Mouse (Mus musculus): ENCODE measurements at regions not wholly inside any gene's neighbourhood (a gene's known extent, or its start where the extent isn't known, plus 50 kb on each side); places are given as distances from the start of the nearest gene placed in this dataset.

- no peak for DNase-seq (ENCODE audit: low spot score in 2 of 2)
Observed at GRCm38 (mm10) chr3:60698189-60698588, 225.6 kb downstream of the Mbnl1 start.

DNA sequence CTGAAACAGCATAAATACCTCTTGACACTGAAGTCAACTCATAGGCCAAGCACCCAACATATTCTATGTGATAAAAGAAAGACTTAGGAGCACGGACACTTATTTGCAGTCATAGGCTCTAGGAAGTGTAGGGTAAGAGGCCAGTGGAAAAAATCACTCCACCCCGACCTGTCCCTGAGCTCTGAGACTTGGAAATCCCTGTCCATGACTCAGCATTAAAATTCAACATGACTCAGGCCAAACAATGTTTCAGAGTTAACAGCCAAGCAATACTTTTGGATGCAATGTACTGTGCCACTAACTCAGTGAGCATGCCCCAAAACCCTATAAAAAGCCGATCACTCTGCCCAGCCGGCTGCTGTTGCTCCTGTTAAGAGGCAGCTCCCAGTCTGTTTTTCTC, 234.5 kb downstream of the Mbnl1 start:
- DNase-seq (ENCODE audit: low spot score in 2 of 2), result no peak

DNA sequence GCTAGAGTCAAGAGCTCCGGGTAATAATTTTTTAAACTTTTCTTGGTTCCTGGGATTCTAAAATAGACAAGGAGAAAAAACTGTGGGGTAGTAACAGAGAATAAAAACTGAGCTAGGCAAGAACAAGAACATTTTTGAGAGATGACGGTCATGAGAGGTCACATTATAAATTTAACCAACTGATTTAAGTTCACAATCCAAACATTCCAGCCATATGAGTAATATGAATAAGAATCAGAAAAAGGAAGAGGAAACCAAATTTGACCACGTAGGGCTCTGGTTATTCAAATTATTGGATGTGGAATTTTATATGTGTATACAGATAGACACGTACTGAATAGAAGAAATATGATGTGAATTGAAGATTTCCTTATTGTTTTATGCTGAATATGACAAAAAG, 240.3 kb downstream of the Mbnl1 start:
- DNase-seq (ENCODE audit: low spot score in 2 of 2), result no peak

DNA sequence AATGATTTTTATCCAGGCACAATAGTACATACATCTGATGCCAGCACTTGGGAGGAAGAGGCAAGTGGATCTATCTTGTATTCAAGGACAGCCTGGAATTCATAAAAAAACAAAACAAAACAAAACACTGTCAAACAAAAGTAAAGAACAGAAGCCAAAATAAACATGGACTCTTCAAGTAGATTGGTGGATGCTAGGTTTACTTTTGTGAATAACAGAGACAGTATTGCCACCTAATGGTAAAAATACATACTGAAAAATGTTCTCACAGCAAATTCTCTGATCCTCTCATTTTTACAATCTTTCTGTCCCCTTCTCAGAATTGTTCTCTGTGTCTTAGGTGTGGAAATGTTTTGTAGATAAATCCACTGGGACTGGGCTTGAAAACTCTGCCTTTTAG, 247.7 kb downstream of the Mbnl1 start:
- DNase-seq (ENCODE audit: low spot score in 2 of 2), result no peak

DNA sequence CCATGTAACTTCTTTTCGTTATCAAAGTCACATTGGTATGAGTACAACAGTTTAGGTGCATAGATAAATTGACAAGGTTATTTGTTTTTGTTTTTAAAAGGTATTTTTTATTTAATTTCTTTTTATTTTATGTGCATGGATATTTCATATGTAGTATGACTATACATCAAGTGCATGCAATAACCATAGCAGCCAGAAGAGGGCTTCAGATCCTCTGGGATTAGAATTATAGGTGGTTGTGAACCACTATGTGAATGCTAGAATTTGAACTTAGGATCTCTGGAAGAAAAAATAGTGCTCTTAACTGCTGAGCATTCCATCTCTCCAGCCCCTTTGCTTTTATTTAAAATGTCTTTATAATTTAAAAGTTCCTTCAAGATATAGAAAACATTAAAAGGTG, 258.7 kb downstream of the Mbnl1 start:
- no peak for DNase-seq (ENCODE audit: low spot score in 2 of 2)

DNA sequence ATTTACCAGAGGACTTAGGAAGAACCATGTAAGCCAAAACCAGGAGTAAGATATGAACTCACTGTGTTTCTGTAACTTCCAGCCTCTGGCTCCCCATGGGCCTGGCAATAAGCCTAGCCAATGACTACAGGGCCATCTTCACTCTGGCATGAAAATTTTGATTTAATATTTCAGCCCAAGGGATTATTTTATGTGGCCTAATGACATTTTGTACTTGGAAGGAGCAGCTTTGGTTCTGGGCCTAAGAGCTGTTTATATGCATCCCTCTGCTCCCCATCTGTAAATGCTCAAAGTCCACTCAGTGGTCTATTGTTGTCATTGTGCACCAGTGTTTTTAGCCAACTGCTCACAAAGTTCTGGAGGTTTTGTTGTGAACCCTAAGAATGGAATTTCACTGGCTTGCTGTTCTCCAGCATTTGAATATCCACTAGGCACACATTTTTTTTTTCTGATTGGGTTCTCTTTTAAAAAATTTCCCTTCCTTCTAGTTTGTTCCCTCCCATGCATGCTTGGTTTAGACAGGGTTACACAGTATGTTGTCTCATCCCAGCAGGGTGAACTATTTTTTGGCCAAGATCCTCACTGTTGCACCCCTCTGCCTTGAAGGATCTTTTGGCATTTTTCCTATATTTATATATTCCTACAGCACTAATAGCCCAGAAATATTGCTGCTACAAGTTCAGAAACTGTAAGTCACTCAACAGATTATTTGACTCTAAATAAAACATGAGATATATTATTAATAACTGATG, 261.9 kb upstream of the P2ry1 start:
- DNase-seq (ENCODE audit: low spot score in 2 of 2), result no peak

DNA sequence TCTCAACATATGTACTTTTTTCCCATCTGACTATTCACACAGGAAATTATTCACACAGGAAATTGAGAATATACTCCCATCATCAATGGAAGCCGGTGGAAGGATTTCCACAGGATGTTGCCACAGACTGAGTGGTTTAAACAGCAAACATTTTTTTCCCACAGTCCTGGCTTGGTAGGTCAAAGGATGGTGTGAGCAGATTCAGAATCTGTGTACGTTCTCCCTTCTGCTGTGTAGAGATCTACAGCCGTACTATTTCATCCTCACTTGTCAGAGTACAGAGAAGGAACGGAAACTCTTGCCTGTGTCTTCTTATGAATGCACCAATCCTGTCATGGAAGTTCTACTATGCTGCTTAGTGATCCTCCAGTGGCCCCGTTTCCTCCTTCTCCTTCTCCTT, 261.2 kb upstream of the P2ry1 start:
- DNase-seq (ENCODE audit: low spot score in 2 of 2), result no peak

GRCm38 (mm10) chr3:60742232-60742631, 260.4 kb upstream of the P2ry1 start:
- no peak for DNase-seq (ENCODE audit: low spot score in 2 of 2)

GRCm38 (mm10) chr3:60745075-60745474, 257.5 kb upstream of the P2ry1 start:
- no peak for DNase-seq (ENCODE audit: low spot score in 2 of 2)

- no peak for DNase-seq (ENCODE audit: low spot score in 2 of 2)
Observed at GRCm38 (mm10) chr3:60758568-60758967, 244.0 kb upstream of the P2ry1 start.

GRCm38 (mm10) chr3:60759046-60759445, 243.5 kb upstream of the P2ry1 start:
- DNase-seq (ENCODE audit: low spot score in 2 of 2), result no peak

- peak in 1 of 2 experiments; percentile 10 for DNase-seq (ENCODE audit: low spot score in 2 of 2)
Observed at GRCm38 (mm10) chr3:60762874-60763273, 239.7 kb upstream of the P2ry1 start.

DNA sequence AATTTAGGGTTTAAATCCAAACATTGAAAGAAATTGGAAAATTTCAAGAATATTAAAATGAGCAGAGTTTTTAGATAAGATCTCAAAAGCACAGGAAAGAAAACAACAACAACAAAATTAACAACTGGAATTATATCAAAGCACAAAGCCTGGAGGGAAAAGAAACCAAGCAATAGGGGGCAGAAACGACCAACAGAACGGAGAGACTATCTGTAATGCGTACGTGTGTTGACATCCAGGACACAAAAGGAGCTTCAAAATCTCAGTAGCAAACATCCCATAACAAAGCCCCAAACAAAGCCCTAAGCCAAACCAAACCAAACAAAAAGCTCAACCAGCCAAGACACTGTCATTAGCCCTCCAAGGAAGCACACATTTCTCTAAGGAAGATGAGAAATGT, 237.5 kb upstream of the P2ry1 start:
- DNase-seq (ENCODE audit: low spot score in 2 of 2), result no peak

- DNase-seq (ENCODE audit: low spot score in 2 of 2), result no peak
Observed at GRCm38 (mm10) chr3:60768996-60769395, 233.6 kb upstream of the P2ry1 start.

GRCm38 (mm10) chr3:60771866-60772265, 230.7 kb upstream of the P2ry1 start:
- no peak for DNase-seq (ENCODE audit: low spot score in 2 of 2)

- DNase-seq (ENCODE audit: low spot score in 2 of 2), result no peak
Observed at GRCm38 (mm10) chr3:60773383-60773782, 229.2 kb upstream of the P2ry1 start.

GRCm38 (mm10) chr3:60785137-60785875, 217.3 kb upstream of the P2ry1 start:
- DNase-seq (ENCODE audit: low spot score in 2 of 2), result no peak

GRCm38 (mm10) chr3:60787989-60788388, 214.6 kb upstream of the P2ry1 start:
- DNase-seq (ENCODE audit: low spot score in 2 of 2), result no peak

DNA sequence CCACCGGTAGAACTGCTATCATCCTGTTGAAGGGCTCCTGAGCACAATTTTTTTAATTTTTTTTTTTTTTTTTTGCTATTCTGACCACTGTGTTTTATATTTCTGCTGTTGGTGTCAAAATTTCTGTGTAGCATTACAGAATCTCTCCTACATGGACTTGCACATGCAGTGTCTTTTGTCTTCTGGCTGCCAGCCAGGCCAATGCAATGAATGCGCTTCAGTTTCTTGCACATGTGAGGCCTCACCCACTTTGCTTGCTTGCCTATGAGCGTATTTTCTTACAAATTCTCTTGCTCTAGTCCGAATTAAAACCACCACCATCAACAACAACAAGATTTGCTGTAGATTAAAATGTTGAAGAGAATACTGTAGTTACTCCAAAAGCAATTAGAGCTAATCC, 213.2 kb upstream of the P2ry1 start:
- DNase-seq (ENCODE audit: low spot score in 2 of 2), result no peak

DNA sequence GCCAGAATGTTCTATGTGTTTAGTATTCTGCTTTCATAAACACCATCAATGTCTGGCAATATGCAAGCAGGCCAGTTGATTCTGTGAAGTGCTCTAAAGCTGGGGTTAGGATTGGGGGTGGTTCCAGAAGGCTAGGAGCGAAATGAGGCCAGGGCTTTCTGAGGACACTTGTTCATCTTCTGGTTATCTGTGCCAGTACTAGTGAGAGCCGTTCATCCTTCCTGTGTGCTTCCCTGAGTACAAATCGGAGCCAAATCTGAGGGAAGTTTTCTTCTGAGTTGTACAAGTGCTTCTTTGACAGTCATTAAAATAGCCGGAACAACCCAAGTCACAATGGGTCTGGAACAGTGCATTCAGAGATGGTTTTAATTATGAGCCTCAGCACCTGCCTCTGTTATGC, 210.4 kb upstream of the P2ry1 start:
- no peak for DNase-seq (ENCODE audit: low spot score in 2 of 2)

GRCm38 (mm10) chr3:60796207-60796606, 206.4 kb upstream of the P2ry1 start:
- DNase-seq (ENCODE audit: low spot score in 2 of 2), result no peak

DNA sequence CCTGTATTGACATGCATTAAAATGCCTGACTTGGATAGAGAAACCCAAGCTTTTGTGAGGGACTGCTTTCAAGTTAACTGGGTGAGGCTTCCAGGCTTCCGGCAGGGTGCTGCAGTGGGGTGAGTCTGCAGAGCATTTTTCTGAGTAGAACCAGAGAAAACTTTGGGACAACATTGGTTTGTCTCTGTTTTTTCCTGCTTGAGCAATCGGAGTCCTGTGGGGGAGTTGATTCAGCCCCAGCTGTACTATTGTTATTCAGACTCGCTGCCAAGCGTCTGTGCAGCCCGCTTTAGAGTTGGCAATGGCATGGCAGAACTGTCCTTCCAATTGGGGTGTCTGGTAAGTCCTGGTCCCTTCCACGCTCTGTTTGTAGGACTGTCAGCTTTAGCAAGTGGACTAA, 204.8 kb upstream of the P2ry1 start:
- DNase-seq (ENCODE audit: low spot score in 2 of 2), result no peak

- DNase-seq (ENCODE audit: low spot score in 2 of 2), result no peak
Observed at GRCm38 (mm10) chr3:60798461-60798860, 204.1 kb upstream of the P2ry1 start.
